Mouse (Mus musculus) cerebellum, postnatal 36 days (tissue): ENCODE measurements around the gene Smo.

ENCODE experiments used
- DNase-seq, 2 experiments: peaks; one replicate each; pipeline ENCODE4 v3.0.0; 2021 to 2022; ENCODE audit warnings: mixed read lengths in 2 of 2

Smo gene

GRCm38 (mm10) chr6:29776542-29777237 lies 41.4 kb downstream of the Smo start:
- DNase-seq = no peak

- no peak for DNase-seq
These were observed 41.9 kb downstream of the Smo start for GRCm38 (mm10) chr6:29777238-29777555.

GRCm38 (mm10) chr6:29780082-29780481 lies 44.8 kb downstream of the Smo start:
- no peak for DNase-seq

GRCm38 (mm10) chr6:29780571-29780970 lies 45.3 kb downstream of the Smo start:
- DNase-seq = no peak

- DNase-seq = no peak
These were observed 46.9 kb downstream of the Smo start for GRCm38 (mm10) chr6:29782239-29782638.

- no peak for DNase-seq
These were observed 48.7 kb downstream of the Smo start for GRCm38 (mm10) chr6:29783960-29784359.

GRCm38 (mm10) chr6:29784413-29785021 lies 49.2 kb downstream of the Smo start:
- DNase-seq = no peak

- DNase-seq = no peak
These were observed 50.5 kb downstream of the Smo start for GRCm38 (mm10) chr6:29785759-29786158.

- no peak for DNase-seq
These were observed 53.6 kb downstream of the Smo start for GRCm38 (mm10) chr6:29788779-29789350.

- DNase-seq = no peak
These were observed 54.9 kb downstream of the Smo start for GRCm38 (mm10) chr6:29790014-29790698.

- DNase-seq = no peak
These were observed 58.2 kb downstream of the Smo start for GRCm38 (mm10) chr6:29793520-29793919.

- DNase-seq = no peak
These were observed 59.3 kb downstream of the Smo start for GRCm38 (mm10) chr6:29794582-29794981.

GRCm38 (mm10) chr6:29802979-29803378 lies 67.7 kb downstream of the Smo start:
- no peak for DNase-seq

- no peak for DNase-seq
These were observed 68.7 kb downstream of the Smo start for GRCm38 (mm10) chr6:29804006-29804405.

- no peak for DNase-seq
These were observed 70.1 kb downstream of the Smo start for GRCm38 (mm10) chr6:29805381-29805780.
